ENCODE assay signal across 7 mouse cellular contexts in genomic region chr8:105936866-105937475, GRCm38 (mm10). TPM values are rescaled to one million over a fixed set of nuclear protein-coding genes. Genes with fewer than 3 reads are reported as not detected.
DNase-seq lines count a peak whose midpoint lies in the region; ATAC-seq and TF ChIP-seq lines count a peak whose summit lies in the region.

No protein-coding gene starts in this region.

- 0 out of 2 replicates have a peak, but pooled peaks have one; percentile 5 for TF ChIP-seq CTCF in heart, adult 2 months (IDR thresholded peaks at IDR 0.05)

- intact Hi-C loops in heart, adult 2 months (cut with DNase I): loop anchor here (2.0 kb wide), 1 partner anchor 36 kb away; the partner anchor contains the start of gene Pskh1

- H3K9me3 ChIP-seq in embryonic facial prominence, embryonic 13.5 days: no peaks in the 10 kb centered on the region
- no peaks in the 10 kb centered on the region for H3K9me3 ChIP-seq in limb, embryonic 13.5 days
- H3K9me3 ChIP-seq in midbrain, embryonic 16.5 days (replicated peaks; ENCODE audit: control insufficient read depth, low read length, poor library complexity, severe bottlenecking): no peaks in the 10 kb centered on the region

- peak; percentile 80 for ATAC-seq in embryonic facial prominence, embryonic 13.5 days (ENCODE audit: insufficient number of reproducible peaks, insufficient read depth, low FRiP score, low TSS enrichment, low read depth)
- peak; percentile 90 for ATAC-seq in limb, embryonic 13.5 days (ENCODE audit: low FRiP score, low read depth)
- peak; percentile 90 for ATAC-seq in midbrain, embryonic 16.5 days

- H3K4me3 ChIP-seq in embryonic facial prominence, embryonic 13.5 days: peak overlapping the region; percentile 79
- H3K4me3 ChIP-seq in heart, adult 2 months: peak overlapping the region; percentile 95
- peak overlapping the region; percentile 77 for H3K4me3 ChIP-seq in limb, embryonic 13.5 days
- peak overlapping the region; percentile 63 for H3K4me3 ChIP-seq in midbrain, embryonic 16.5 days (ENCODE audit: low read depth, low read length)

- DNase-seq in adrenal gland, postnatal 36 days: peak; percentile 93 to 96
- DNase-seq in heart, adult 2 months: peak; percentile 90 to 94
- peak; percentile 94 to 95 for DNase-seq in kidney, adult 8-10 months
- peak; percentile 70 to 87 for DNase-seq in spleen, postnatal 10 days (ENCODE audit: low spot score in 2 of 2)

- no peaks in the 10 kb centered on the region for H3K79me2 ChIP-seq in heart, adult 2 months (replicated peaks; ENCODE audit: control insufficient read depth, insufficient read depth, low read length)

- peak overlapping the region; percentile 95 for H3K4me2 ChIP-seq in embryonic facial prominence, embryonic 13.5 days
- peak overlapping the region; percentile 96 for H3K4me2 ChIP-seq in limb, embryonic 13.5 days (replicated peaks)
- H3K4me2 ChIP-seq in midbrain, embryonic 16.5 days (ENCODE audit: low read length): peak overlapping the region; percentile 95

- peaks cover 38% of the 10 kb centered on the region for H3K36me3 ChIP-seq in embryonic facial prominence, embryonic 13.5 days
- H3K36me3 ChIP-seq in heart, adult 2 months (ENCODE audit: control insufficient read depth, insufficient read depth, low read length): no peaks in the 10 kb centered on the region
- H3K36me3 ChIP-seq in limb, embryonic 13.5 days: peaks cover 44% of the 10 kb centered on the region
- H3K36me3 ChIP-seq in midbrain, embryonic 16.5 days (ENCODE audit: control insufficient read depth, insufficient read depth, low read length): no peaks in the 10 kb centered on the region

- WGBS in embryonic facial prominence, embryonic 13.5 days: under 1% methylated on average over 30 of the region's 30 CpGs
- under 1% methylated on average over 30 of the region's 30 CpGs for WGBS in heart, adult 2 months
- WGBS in limb, embryonic 13.5 days: under 1% methylated on average over 30 of the region's 30 CpGs
- whole genome bisulfite sequencing in midbrain, embryonic 16.5 days: 2% methylated on average over 29 of the region's 30 CpGs

- TF ChIP-seq EP300 in heart, adult 2 months (IDR thresholded peaks at IDR 0.05; ENCODE audit: insufficient read depth, low read depth, low read length): peak; percentile 75; the same call in 1 of the 2 replicates

- peak; percentile 94 for TF ChIP-seq POLR2A in heart, adult 2 months (IDR thresholded peaks at IDR 0.05; ENCODE audit: insufficient read depth, low read depth, low read length)

- peaks cover 20% of the 10 kb centered on the region for H3K4me1 ChIP-seq in embryonic facial prominence, embryonic 13.5 days
- peaks cover 4% of the 10 kb centered on the region for H3K4me1 ChIP-seq in heart, adult 2 months (ENCODE audit: control insufficient read depth, insufficient read depth, low read length)
- H3K4me1 ChIP-seq in limb, embryonic 13.5 days: peaks cover 26% of the 10 kb centered on the region
- peaks cover 14% of the 10 kb centered on the region for H3K4me1 ChIP-seq in midbrain, embryonic 16.5 days (ENCODE audit: control insufficient read depth, insufficient read depth, low read length)

- H3K27me3 ChIP-seq in embryonic facial prominence, embryonic 13.5 days: no peaks in the 10 kb centered on the region
- H3K27me3 ChIP-seq in heart, adult 2 months (ENCODE audit: control insufficient read depth, insufficient read depth, low read length): no peaks in the 10 kb centered on the region
- no peaks in the 10 kb centered on the region for H3K27me3 ChIP-seq in limb, embryonic 13.5 days
- H3K27me3 ChIP-seq in midbrain, embryonic 16.5 days (ENCODE audit: control insufficient read depth, insufficient read depth, low read depth, low read length): no peaks in the 10 kb centered on the region

- peak overlapping the region; percentile 81 for H3K27ac ChIP-seq in embryonic facial prominence, embryonic 13.5 days
- H3K27ac ChIP-seq in heart, adult 2 months: peak overlapping the region; percentile 92
- H3K27ac ChIP-seq in limb, embryonic 13.5 days: peak overlapping the region; percentile 76
- peak overlapping the region; percentile 92 for H3K27ac ChIP-seq in midbrain, embryonic 16.5 days (ENCODE audit: low read length)

- H3K9ac ChIP-seq in embryonic facial prominence, embryonic 13.5 days: peak overlapping the region; percentile 82
- peak overlapping the region; percentile 82 for H3K9ac ChIP-seq in heart, adult 2 months (ENCODE audit: low read depth, low read length)
- H3K9ac ChIP-seq in limb, embryonic 13.5 days: peak overlapping the region; percentile 82
- peak overlapping the region; percentile 85 for H3K9ac ChIP-seq in midbrain, embryonic 16.5 days (ENCODE audit: low read depth, low read length)

RNA-seq across cellular contexts. Expression of gene Psmb10, which starts 1.3 kb away (rescaled TPM):
- total RNA-seq in adrenal gland, postnatal 36 days (2021): 10 to 100 TPM; 68.1 to 87.1 TPM
- 28.6 and 29.0 TPM in 2 replicates for polyA plus RNA-seq in embryonic facial prominence, embryonic 13.5 days (2015; fragmentation: Nextera tagmentation; extraction: Ambion mirVana)
- 10 to 100 TPM; 58.1 to 68.1 TPM for total RNA-seq in heart, adult 2 months (2021)
- 95.9 and 96.5 TPM in 2 replicates for polyA plus RNA-seq in heart, adult 2 months (2012; rRNA removed)
- 29.2 and 32.0 TPM in 2 replicates for polyA plus RNA-seq in limb, embryonic 13.5 days (2015; fragmentation: Nextera tagmentation; extraction: Ambion mirVana)
- polyA plus RNA-seq in midbrain, embryonic 16.5 days (2015; fragmentation: Nextera tagmentation; extraction: Ambion mirVana): 59.6 and 71.2 TPM in 2 replicates

RNA-seq across cellular contexts. Expression of gene Ctrl, which starts 3.3 kb away (rescaled TPM):
- under 1 TPM; 0.66 to 0.76 TPM for total RNA-seq in adrenal gland, postnatal 36 days (2021)
- 1.3 and 1.8 TPM in 2 replicates for polyA plus RNA-seq in embryonic facial prominence, embryonic 13.5 days (2015; fragmentation: Nextera tagmentation; extraction: Ambion mirVana)
- under 1 TPM in 1 of 2 experiments, not detected in 1; 0.32 TPM for total RNA-seq in heart, adult 2 months (2021)
- 0.88 and 1.9 TPM in 2 replicates for polyA plus RNA-seq in heart, adult 2 months (2012; rRNA removed)
- 1.4 and 1.7 TPM in 2 replicates for polyA plus RNA-seq in limb, embryonic 13.5 days (2015; fragmentation: Nextera tagmentation; extraction: Ambion mirVana)
- 4.5 and 4.9 TPM in 2 replicates for polyA plus RNA-seq in midbrain, embryonic 16.5 days (2015; fragmentation: Nextera tagmentation; extraction: Ambion mirVana)

RNA-seq across cellular contexts. Expression of gene Lcat, which starts 6.2 kb away (rescaled TPM):
- total RNA-seq in adrenal gland, postnatal 36 days (2021): 1 to 10 TPM; 1.3 to 1.9 TPM
- 2.8 and 5.6 TPM in 2 replicates for polyA plus RNA-seq in embryonic facial prominence, embryonic 13.5 days (2015; fragmentation: Nextera tagmentation; extraction: Ambion mirVana)
- total RNA-seq in heart, adult 2 months (2021): under 1 TPM; 0.70 to 0.84 TPM
- 3.9 and 4.1 TPM in 2 replicates for polyA plus RNA-seq in heart, adult 2 months (2012; rRNA removed)
- polyA plus RNA-seq in limb, embryonic 13.5 days (2015; fragmentation: Nextera tagmentation; extraction: Ambion mirVana): 2.8 TPM in 2 replicates
- polyA plus RNA-seq in midbrain, embryonic 16.5 days (2015; fragmentation: Nextera tagmentation; extraction: Ambion mirVana): 1.3 and 3.0 TPM in 2 replicates

RNA-seq across cellular contexts. Expression of gene Slc12a4, which starts 28.9 kb away (rescaled TPM):
- 10 to 100 TPM; 43.9 to 58.9 TPM for total RNA-seq in adrenal gland, postnatal 36 days (2021)
- polyA plus RNA-seq in embryonic facial prominence, embryonic 13.5 days (2015; fragmentation: Nextera tagmentation; extraction: Ambion mirVana): 48.3 and 56.8 TPM in 2 replicates
- 10 to 100 TPM; 35.0 to 38.1 TPM for total RNA-seq in heart, adult 2 months (2021)
- 54.6 and 73.4 TPM in 2 replicates for polyA plus RNA-seq in heart, adult 2 months (2012; rRNA removed)
- 48.8 and 56.3 TPM in 2 replicates for polyA plus RNA-seq in limb, embryonic 13.5 days (2015; fragmentation: Nextera tagmentation; extraction: Ambion mirVana)
- polyA plus RNA-seq in midbrain, embryonic 16.5 days (2015; fragmentation: Nextera tagmentation; extraction: Ambion mirVana): 7.6 and 10.6 TPM in 2 replicates

RNA-seq across cellular contexts. Expression of gene Pskh1, which starts 36.7 kb away (rescaled TPM):
- total RNA-seq in adrenal gland, postnatal 36 days (2021): 10 to 100 TPM; 29.0 to 33.1 TPM
- polyA plus RNA-seq in embryonic facial prominence, embryonic 13.5 days (2015; fragmentation: Nextera tagmentation; extraction: Ambion mirVana): 43.0 and 43.2 TPM in 2 replicates
- total RNA-seq in heart, adult 2 months (2021): 10 to 100 TPM; 16.5 to 20.8 TPM
- 28.7 and 39.7 TPM in 2 replicates for polyA plus RNA-seq in heart, adult 2 months (2012; rRNA removed)
- polyA plus RNA-seq in limb, embryonic 13.5 days (2015; fragmentation: Nextera tagmentation; extraction: Ambion mirVana): 45.9 and 46.2 TPM in 2 replicates
- polyA plus RNA-seq in midbrain, embryonic 16.5 days (2015; fragmentation: Nextera tagmentation; extraction: Ambion mirVana): 10.6 and 10.8 TPM in 2 replicates

Comparison
In these comparisons a context has a peak if more than half of its experiments do, and no peak if none do; other contexts are left out.
1. Peak in every context shown above with its lines: DNase-seq, ATAC-seq, H3K4me3 ChIP-seq and H3K27ac ChIP-seq.